Mouse (Mus musculus) small intestine, adult 2 months (tissue): ENCODE data around the gene Cmip.

Experiments used
- CTCF ChIP-seq: fragments of 200-500 bp; IDR thresholded peaks from 2 replicates; pipeline ENCODE4 v1.5.1; 2012; ENCODE audit warnings: low read depth, mild to moderate bottlenecking, control low read depth, inconsistent platforms, low read length, moderate library complexity, mixed read lengths; ENCODE audit not compliant: insufficient replicate concordance, insufficient read length; ENCODE audit errors: extremely low read depth
- POLR2A ChIP-seq: fragments of 200-500 bp; IDR thresholded peaks from 2 replicates; pipeline ENCODE4 v1.6.1; 2012; ENCODE audit warnings: low read depth, mild to moderate bottlenecking, control low read depth, inconsistent platforms, low read length, moderate library complexity

DNA sequence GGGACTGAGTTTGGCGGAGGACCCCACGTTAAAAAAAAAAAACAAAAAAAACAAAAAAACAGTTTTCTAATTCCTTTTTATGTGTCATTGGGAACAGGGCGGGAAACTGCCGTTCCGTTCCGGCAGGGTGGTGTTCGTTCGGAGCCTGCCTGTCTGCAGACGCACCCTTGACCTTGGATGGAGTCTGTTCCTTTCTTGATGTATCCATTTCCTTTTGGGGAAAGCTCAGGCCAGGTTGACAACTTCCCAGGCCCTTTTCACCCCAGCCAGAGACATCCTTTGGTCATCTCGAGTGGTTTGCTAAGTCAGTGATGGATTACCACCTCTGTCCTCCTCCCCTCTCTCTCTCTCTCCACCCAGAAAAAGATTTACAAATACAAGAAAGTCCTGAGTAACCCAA, 154.0 kb downstream of the Cmip start:
- TF ChIP-seq CTCF, result no peak
- TF ChIP-seq POLR2A, result no peak
